Mouse (Mus musculus): ENCODE data around the gene Trim25.

- TF ChIP-seq POLR2A (IDR thresholded peaks at IDR 0.05; ENCODE audit: borderline replicate concordance, control insufficient read depth, low read depth, low read length) (no peak), CTCF (IDR thresholded peaks at IDR 0.05; ENCODE audit: control insufficient read depth, insufficient read depth, low read length) (no peak)
Observed at GRCm38 (mm10) chr11:88977188-88977587, 22.0 kb upstream of the Trim25 start.
